Mouse (Mus musculus) T-cell, adult 66 days (primary cell): ENCODE data around the gene Rnf13. TPM values are rescaled to one million over a fixed set of nuclear protein-coding genes. Genes with fewer than 3 reads are reported as not detected.

ENCODE experiments used
- total RNA-seq, 2 experiments: library from RNA; stranded (reverse); gene quantifications; 3 replicates in 1 of 2; 4 replicates in 1 of 2; pipeline ENCODE4 v1.2.4; 2023

Gene Rnf13
- total RNA-seq = 10 to 100 TPM; 42.4 to 47.3 TPM

DNA sequence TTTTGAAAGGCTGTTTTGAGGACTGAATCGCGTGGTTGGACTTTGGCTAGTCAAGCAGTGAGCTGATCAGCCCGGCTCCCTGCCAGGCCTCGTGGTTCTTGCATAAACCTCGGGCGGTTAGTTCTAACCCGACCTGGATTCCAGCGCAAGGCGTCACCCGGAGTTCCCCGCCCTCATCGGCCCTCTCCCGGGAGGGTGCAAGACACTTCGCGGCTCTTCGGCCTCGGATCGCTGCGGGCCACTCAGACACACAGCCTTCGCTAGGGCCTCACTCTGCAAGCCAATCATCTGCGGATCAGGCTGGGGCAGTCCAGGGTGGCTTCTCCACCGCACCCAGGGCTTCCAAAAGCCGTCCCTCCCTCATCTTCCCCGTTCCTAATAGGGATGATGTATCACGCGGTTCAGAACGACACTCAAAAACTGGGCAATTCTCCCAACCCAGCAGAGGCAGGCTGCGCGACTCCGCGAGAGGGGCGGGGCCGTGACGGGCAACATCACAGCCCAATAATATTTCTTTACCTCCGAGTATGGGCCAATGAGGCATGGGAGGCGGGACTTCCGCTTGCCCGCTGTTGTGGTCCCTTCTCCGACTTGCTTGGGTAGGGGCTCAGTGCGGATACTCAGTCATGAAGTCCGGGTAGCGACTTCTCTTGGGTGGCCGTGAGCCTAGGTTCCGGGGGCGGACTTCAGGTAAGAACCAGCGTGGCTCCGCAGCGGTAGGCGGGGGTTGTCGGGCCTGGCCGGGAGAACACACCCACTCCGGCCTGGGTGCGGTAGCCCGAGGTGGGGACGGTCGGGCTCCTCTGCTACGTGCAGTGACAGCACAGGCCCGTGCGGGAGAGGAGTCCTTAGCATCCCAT, at the start of gene Rnf13:
TSS of gene Rnf13 (plus strand) at position 552 of the 860 bp plus-strand sequence.

DNA sequence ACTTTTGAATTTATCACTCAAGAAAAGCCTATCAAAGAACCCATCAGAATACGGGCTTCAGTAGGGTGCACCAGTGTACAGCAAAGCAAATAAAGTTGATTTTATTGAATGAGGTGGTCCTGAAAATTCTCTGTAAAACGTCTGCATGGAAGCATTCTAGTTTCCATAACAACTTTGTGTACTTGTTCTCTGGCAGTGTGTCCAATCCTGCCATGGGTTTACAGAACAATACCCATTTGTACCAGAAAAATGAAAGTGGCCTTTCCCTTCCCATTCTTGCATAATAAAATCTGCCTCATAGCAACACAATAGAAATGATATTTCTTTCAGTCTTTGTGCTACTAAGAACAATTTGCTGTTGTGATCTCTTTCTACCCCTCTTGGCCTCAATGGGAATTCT, 43.1 kb upstream of the Rnf13 start, which contains the start of gene Ankub1:
TSS of gene Ankub1 (minus strand) at position 81 of the 400 bp plus-strand sequence.

DNA sequence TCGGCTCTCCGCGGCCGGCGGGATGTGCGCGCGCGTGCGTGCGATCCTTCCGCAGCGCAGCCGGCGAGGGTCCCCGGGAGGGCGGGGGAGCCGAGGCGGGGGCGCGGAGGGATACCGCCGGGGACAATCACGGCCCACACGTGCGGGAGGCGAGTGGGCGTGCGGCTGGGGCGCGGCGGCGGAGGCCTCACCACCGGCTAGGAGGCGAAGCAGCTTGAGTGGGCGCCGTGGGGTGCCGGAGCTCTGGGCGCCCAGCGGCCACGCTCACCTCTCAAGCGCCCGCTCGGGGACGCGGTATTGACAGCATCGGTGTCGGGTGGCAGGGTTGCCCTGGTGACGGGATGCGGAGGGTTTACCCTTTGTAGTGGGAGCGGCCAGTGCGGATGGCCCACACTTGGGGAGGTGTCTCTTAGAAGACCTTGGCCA, 111.9 kb downstream of the Rnf13 start, which contains the start of gene Pfn2:
TSS of gene Pfn2 (minus strand) at position 320 of the 426 bp plus-strand sequence.

Other genes with a start within 250 kb of the Rnf13 start
- gene Wwtr1, start 160.2 kb upstream of the Rnf13 start, total RNA-seq = not detected
- 10 to 100 TPM; 26.8 to 31.4 TPM for gene Commd2, start 84.3 kb upstream of the Rnf13 start, total RNA-seq
- gene Ankub1, start 43.3 kb upstream of the Rnf13 start, total RNA-seq = not detected
- gene Pfn2, start 112.0 kb downstream of the Rnf13 start, total RNA-seq = 1 to 10 TPM; 3.4 to 4.2 TPM